Mouse (Mus musculus): ENCODE measurements around the gene Ndufaf8. TPM values are rescaled to one million over a fixed set of nuclear protein-coding genes. Genes with fewer than 3 reads are reported as not detected.

Ndufaf8 gene
- polyA plus RNA-seq (2015; fragmentation: Nextera tagmentation; extraction: Ambion mirVana), result 67.0 and 76.6 TPM in 2 replicates

DNA sequence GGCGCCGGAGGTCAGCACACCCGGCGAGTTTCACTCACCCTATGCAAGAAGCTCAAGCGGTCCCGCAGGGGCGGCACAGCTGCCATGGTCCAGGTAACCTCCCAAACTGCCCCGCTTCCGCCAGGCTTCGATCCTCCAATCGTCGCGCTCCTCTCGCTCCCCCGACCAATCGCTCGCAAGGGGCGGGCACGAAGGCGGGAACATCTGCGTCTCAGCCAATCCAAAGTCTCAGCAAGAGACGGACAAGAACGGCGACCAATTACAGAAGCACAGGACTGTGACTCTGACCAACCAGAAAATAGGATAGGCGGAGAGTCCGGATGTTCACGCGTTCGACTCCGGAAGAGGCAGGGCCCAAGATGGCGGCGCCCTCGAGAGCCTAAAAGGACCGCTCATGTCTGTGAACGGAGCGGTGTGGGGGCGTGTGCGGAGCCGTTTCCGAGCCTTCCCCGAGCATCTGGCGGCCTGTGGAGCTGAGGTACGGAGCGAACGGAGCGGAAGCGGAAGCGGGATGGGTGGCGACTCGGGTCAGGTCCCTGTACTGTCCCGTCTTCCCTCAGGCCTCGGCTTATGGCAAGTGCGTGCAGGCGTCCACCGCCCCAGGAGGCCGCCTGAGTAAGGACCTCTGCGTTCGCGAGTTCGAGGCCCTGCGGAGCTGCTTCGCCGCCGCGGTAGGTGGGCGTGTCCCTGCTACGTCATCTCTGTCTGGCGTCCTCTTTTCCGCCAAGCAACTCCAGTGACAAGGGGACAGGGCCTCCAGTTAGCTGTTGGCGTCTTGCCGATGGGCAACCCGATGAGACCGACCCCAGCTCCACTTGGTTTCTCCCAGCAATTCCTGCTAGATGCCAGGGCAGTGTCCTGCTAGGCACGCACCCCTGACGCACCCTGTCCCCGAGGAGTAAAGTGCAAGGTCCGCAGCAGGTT lies at the start of gene Ndufaf8, which contains the start of gene Tepsin:
Gene Ndufaf8, plus strand, starts transcription at position 341 of the 924 bp plus-strand sequence.
Gene Tepsin, minus strand, starts transcription at position 144 of the 924 bp plus-strand sequence.
- Histone ChIP-seq H3K4me2 (peak within 1 kb of the TSS; percentile 91), H3K36me3 (peaks cover 34% of the 10 kb centered on the region), H3K27me3 (no peaks in the 10 kb centered on the region), H3K9ac (peak within 1 kb of the TSS; percentile 84), H3K4me3 (peak within 1 kb of the TSS; percentile 91), H3K4me1 (peaks cover 21% of the 10 kb centered on the region), H3K9me3 (no peaks in the 10 kb centered on the region), H3K27ac (peak within 1 kb of the TSS; percentile 96)
- peak; percentile 99 for ATAC-seq (ENCODE audit: insufficient number of reproducible peaks, low FRiP score, low TSS enrichment, low read depth)
- WGBS, result under 1% methylated on average over 77 of the region's 77 CpGs

DNA sequence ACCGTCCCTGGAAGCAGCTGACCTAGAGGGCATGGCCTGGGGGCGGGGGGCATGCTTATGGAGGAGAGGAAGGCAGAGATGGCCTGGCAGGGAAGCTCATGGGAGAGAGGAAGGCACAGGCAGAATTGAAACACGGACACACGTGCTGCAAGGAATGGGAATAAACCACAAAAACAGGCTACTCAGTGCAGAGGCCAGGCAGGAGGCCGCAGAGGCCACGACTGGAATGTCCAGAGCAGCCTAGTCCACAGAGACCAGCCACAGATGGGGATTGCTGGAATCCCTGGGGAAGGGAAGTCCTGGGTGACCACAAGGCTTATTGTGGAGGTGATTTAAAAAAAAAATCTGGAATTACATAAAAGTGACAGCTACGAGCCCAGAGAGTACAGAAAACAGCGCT lies 49.7 kb upstream of the Ndufaf8 start:
- Histone ChIP-seq H3K27ac (no peak overlapping the region), H3K4me3 (no peak overlapping the region), H3K4me1 (peaks cover 41% of the 10 kb centered on the region), H3K9ac (no peak overlapping the region), H3K36me3 (no peaks in the 10 kb centered on the region), H3K4me2 (no peak overlapping the region), H3K27me3 (peaks cover 33% of the 10 kb centered on the region), H3K9me3 (no peaks in the 10 kb centered on the region)
- WGBS, result 86% methylated on average over 8 of the region's 8 CpGs
- ATAC-seq (ENCODE audit: insufficient number of reproducible peaks, low FRiP score, low TSS enrichment, low read depth), result no peak

DNA sequence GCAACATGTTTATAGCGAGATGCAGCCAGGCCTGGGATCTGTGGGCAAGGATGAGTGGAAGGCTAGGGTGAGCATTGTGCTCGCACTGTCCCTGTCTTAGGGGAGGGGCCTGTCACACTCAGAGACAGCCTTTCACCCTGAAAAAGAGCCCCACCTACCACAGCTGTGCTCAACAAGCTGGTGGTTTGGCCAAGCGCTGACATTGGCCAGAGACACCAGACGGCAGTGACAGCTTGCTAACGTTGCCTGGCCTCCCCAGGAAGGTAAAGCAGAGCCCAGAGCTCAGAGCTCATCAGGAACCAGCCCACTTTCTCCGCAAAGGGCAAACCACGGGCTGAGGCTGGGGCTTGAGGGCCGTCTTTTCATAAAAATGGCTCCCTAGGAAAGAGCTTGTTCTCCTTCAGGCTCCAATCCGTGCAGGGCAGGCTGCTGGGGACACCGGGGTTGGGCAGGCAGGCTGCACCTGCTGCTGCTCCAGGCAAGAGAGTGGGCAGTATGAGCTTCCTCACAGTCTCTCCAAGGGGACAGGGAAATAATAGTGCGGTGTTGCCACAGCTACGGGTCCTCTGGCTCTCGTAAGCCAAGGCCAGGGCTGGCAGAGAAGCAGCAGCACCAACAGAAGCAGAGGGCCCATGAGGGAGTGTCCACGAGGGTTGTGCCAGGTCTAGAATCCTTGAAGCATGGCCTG lies 47.5 kb upstream of the Ndufaf8 start:
- Histone ChIP-seq H3K27ac (no peak overlapping the region), H3K9me3 (no peaks in the 10 kb centered on the region), H3K36me3 (no peaks in the 10 kb centered on the region), H3K9ac (no peak overlapping the region), H3K4me1 (peaks cover 30% of the 10 kb centered on the region), H3K4me3 (no peak overlapping the region), H3K27me3 (peaks cover 31% of the 10 kb centered on the region), H3K4me2 (no peak overlapping the region)
- no peak for ATAC-seq (ENCODE audit: insufficient number of reproducible peaks, low FRiP score, low TSS enrichment, low read depth)
- WGBS, result 47% methylated on average over 14 of the region's 14 CpGs

DNA sequence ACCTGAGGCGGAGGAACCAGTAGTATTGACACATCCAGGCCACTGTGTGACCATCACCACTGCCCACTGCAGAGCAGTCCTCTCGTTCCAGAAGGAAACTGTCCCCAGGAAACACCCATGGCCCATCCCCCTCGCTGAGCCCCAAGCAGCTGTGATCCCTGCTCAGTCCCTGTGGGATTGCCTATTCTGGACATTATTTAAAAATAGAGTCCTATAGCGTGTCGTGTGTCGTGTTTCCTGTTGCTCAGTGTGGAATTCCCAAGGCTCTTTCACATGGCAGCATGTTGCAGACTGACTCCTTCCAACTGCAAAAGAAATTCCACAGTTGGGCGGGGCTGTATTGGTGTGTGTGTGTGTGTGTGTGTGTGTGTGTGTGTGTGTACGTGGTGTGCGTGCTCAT lies 46.5 kb upstream of the Ndufaf8 start:
- 58% methylated on average over 9 of the region's 9 CpGs for WGBS
- ATAC-seq (ENCODE audit: insufficient number of reproducible peaks, low FRiP score, low TSS enrichment, low read depth), result peak; percentile 59; the same call in 1 of the 2 replicates

DNA sequence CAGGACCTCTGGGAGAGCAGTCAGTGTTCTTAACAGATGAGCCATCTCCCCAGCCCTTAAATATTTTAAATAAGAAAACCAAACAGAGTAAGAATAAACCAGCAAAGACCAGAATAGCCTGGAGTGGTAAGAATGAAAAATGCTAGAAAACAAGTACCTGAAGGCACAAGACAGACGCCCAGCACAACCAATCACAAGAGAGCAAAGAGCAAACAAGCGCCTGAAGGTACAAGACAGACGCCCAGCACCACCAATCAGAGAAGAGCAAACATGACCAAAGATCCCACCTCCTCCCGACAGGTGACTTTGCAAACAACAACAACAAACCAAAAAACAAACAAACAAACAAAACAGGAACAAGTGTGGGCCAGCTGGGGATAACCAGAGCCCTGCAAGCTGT lies 44.9 kb upstream of the Ndufaf8 start:
- peaks cover 8% of the 10 kb centered on the region for H3K4me1 ChIP-seq
- H3K4me2 ChIP-seq, result no peak overlapping the region
- H3K9ac ChIP-seq, result no peak overlapping the region
- H3K4me3 ChIP-seq, result no peak overlapping the region
- no peaks in the 10 kb centered on the region for H3K9me3 ChIP-seq
- no peaks in the 10 kb centered on the region for H3K36me3 ChIP-seq
- no peak overlapping the region for H3K27ac ChIP-seq
- ATAC-seq (ENCODE audit: insufficient number of reproducible peaks, low FRiP score, low TSS enrichment, low read depth), result no peak
- whole genome bisulfite sequencing, result 89% methylated on average over 4 of the region's 4 CpGs
- H3K27me3 ChIP-seq, result peaks cover 8% of the 10 kb centered on the region; the same call in 1 of the 2 replicates

More for the DNA sequence above, 46.5 kb upstream of the Ndufaf8 start:
- H3K27me3 ChIP-seq, result peaks cover 24% of the 10 kb centered on the region
- no peaks in the 10 kb centered on the region for H3K36me3 ChIP-seq
- no peak overlapping the region for H3K4me2 ChIP-seq
- H3K9ac ChIP-seq, result no peak overlapping the region
- H3K27ac ChIP-seq, result no peak overlapping the region
- H3K4me1 ChIP-seq, result peaks cover 21% of the 10 kb centered on the region
- H3K4me3 ChIP-seq, result no peak overlapping the region
- H3K9me3 ChIP-seq, result no peaks in the 10 kb centered on the region

DNA sequence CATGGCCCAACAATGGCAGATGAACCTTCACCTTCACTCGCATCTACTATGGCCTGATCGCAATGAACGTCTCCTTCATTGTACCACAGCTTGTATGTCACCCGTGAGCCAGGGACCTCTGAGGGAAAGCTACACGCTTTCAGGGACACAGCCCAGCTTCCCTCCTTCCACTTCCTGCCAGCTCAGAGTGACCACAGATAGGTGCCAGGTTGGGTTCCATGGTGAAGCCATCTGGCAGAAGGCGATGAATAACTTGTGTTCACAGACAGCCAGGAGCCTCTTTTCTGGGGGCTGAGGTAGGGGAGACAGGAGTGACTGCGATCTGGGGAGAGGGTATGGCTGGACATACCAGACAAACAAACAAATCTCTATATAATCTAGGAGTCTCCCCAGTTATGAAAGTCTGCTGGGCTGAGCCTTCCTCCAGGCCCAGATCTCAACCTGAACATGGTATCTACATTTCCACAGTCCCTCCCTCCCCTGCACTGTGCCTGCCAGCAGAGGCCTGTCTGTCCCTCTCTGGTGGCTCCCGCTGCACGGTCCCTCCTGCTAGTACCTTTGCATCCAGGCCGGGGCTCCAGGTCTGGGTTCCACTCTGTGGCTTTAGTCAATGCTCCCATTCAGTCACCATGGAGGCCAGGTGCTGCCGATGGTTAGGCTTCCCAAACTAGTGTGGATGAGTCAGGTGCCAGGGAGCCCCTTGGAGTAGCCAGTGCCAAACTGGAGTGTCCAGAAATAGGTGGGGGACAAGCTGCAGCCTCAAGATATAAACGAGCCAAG lies 42.6 kb upstream of the Ndufaf8 start:
- 78% methylated on average over 12 of the region's 12 CpGs for WGBS
- Histone ChIP-seq H3K27me3 (no peaks in the 10 kb centered on the region), H3K9me3 (no peaks in the 10 kb centered on the region), H3K36me3 (no peaks in the 10 kb centered on the region), H3K4me2 (no peak overlapping the region), H3K4me1 (peaks cover 6% of the 10 kb centered on the region), H3K4me3 (no peak overlapping the region), H3K9ac (no peak overlapping the region), H3K27ac (no peak overlapping the region)
- no peak for ATAC-seq (ENCODE audit: insufficient number of reproducible peaks, low FRiP score, low TSS enrichment, low read depth)

DNA sequence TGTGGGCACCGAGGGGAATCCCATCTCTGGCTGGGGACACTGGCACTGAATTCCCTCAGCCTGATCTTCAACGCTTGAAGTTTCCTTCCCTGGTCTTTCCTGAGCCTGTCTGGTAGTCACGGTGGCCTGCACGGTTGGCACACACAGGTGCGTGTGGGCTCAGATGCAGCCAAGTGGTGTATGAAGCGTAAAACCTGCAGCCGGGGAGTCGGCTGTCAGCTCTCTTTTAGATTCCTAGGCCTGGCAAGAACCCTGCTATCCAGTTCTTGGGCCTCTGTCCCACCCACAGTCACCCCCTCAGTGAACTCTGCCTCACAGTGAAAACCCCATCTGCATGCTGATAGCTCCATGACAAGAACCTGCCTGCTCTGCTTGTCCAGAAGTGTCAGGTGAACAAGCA lies 38.1 kb upstream of the Ndufaf8 start:
- H3K36me3 ChIP-seq, result peaks cover 23% of the 10 kb centered on the region; the same call in 1 of the 2 replicates
- no peak for ATAC-seq (ENCODE audit: insufficient number of reproducible peaks, low FRiP score, low TSS enrichment, low read depth)
- H3K4me2 ChIP-seq, result no peak overlapping the region
- H3K27me3 ChIP-seq, result no peaks in the 10 kb centered on the region
- H3K4me3 ChIP-seq, result no peak overlapping the region
- H3K9ac ChIP-seq, result no peak overlapping the region
- no peaks in the 10 kb centered on the region; the same call in 1 of the 2 replicates for H3K4me1 ChIP-seq
- 75% methylated on average over 8 of the region's 8 CpGs for WGBS
- no peak overlapping the region for H3K27ac ChIP-seq
- no peaks in the 10 kb centered on the region for H3K9me3 ChIP-seq

DNA sequence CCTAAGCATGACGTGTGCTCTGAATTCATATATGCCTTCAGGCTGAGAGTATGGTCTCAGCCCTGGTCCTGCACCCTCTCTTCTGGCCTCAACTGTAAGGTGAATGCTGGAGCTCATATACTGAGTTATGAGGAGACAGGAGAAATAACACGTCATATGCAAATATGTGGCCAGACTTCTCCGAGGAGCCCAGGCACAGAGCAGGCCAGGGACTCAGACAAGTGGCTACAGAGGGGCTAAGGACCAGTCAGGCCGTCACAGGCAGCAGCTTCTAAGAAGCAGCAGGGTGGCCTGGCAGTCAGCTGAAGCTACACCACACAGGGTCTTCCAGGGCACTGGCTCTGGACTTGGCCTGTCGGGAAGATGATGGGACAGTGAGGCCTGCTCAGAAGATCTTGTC lies 35.4 kb upstream of the Ndufaf8 start:
- Histone ChIP-seq H3K27ac (no peak overlapping the region), H3K4me2 (no peak overlapping the region), H3K9ac (no peak overlapping the region), H3K4me1 (no peaks in the 10 kb centered on the region), H3K4me3 (no peak overlapping the region), H3K27me3 (no peaks in the 10 kb centered on the region), H3K9me3 (no peaks in the 10 kb centered on the region), H3K36me3 (peaks cover 50% of the 10 kb centered on the region)
- ATAC-seq (ENCODE audit: insufficient number of reproducible peaks, low FRiP score, low TSS enrichment, low read depth), result no peak
- WGBS, result 84% methylated on average over 5 of the region's 5 CpGs

DNA sequence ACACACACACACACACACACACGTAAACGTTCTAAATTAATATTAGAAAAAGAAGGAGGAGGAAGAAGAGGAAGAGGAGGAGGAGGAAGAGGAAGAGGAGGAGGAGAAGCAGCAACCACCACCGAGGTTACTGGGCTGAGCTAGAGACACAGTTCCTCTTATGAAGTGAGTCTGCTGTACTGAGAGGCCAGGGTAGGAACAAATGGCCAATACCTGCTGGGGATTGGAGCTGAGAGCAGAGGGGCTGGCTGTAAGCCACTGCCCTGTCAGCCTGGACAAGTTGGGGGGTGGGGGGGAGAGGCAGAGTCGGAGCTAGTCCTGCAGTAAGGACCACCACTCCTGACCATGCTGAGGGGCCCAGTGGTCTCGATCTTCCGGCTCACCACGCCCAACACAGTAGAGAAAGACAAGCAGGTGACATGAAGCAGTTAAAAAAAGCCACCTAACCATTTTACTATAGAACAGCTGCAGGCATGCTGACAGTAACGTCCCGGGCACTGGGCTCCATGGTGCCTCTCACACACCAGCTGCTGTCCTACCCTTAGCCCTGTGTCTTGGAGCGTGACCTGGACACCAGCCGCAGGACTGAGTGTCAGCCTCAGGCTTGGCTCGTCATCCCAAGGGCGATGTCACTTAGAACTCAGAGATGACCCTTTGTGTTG lies 34.6 kb upstream of the Ndufaf8 start:
- no peaks in the 10 kb centered on the region for H3K27me3 ChIP-seq
- H3K4me3 ChIP-seq, result no peak overlapping the region
- no peak overlapping the region for H3K4me2 ChIP-seq
- H3K27ac ChIP-seq, result no peak overlapping the region
- 84% methylated on average over 13 of the region's 13 CpGs for WGBS
- no peaks in the 10 kb centered on the region for H3K4me1 ChIP-seq
- no peaks in the 10 kb centered on the region for H3K9me3 ChIP-seq
- no peak overlapping the region for H3K9ac ChIP-seq
- 0 out of 2 replicates have a peak, but pooled peaks have one; percentile 16 for ATAC-seq (ENCODE audit: insufficient number of reproducible peaks, low FRiP score, low TSS enrichment, low read depth)
- H3K36me3 ChIP-seq, result peaks cover 58% of the 10 kb centered on the region

DNA sequence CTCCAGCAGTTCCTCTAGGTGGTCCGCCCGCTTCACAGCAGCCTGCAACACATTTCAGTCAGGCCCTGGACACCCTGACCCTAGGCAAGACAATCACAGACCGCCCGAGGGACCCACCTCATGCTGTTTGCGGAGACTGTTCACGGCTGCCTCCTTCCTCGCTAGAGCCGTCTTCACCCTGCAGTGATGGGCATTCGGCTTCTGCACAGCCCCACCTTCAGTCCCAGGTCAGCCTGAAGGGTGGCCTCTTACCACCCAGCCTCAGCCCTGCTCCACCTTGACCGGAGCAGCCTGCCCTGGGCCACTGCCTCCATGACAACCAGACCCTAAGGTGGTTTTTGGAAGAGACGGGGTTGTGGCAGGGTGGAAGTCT lies 34.1 kb upstream of the Ndufaf8 start:
- Histone ChIP-seq H3K9me3 (no peaks in the 10 kb centered on the region), H3K27ac (no peak overlapping the region), H3K27me3 (no peaks in the 10 kb centered on the region), H3K4me2 (no peak overlapping the region), H3K4me3 (no peak overlapping the region), H3K36me3 (peaks cover 63% of the 10 kb centered on the region), H3K9ac (no peak overlapping the region), H3K4me1 (peaks cover 4% of the 10 kb centered on the region; the same call in 1 of the 2 replicates)
- ATAC-seq (ENCODE audit: insufficient number of reproducible peaks, low FRiP score, low TSS enrichment, low read depth), result no peak
- 91% methylated on average over 11 of the region's 11 CpGs for WGBS

DNA sequence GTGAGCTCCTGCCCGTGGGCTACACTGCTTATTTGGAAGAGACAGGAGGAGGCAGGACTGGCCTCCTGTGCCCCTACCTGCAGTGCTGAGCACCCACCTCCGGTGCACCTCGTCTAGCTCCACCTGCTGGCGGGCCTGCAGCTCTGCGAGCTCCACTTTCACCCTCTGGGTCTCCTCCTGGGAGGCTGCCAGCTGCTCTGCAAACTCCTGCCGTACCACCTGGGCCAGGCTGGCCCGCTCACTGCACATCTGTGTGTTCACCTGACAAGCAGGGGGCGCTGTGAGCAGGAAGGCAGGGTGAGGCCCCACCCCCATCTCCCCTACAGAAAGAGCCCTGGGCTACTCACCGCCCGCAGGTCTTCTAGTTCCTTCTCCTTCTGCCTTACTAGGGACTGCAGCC lies 33.4 kb upstream of the Ndufaf8 start:
- WGBS, result 34% methylated on average over 10 of the region's 10 CpGs
- peaks cover 70% of the 10 kb centered on the region for H3K36me3 ChIP-seq
- peaks cover 5% of the 10 kb centered on the region; the same call in 1 of the 2 replicates for H3K4me1 ChIP-seq
- no peak for ATAC-seq (ENCODE audit: insufficient number of reproducible peaks, low FRiP score, low TSS enrichment, low read depth)
- H3K27me3 ChIP-seq, result no peaks in the 10 kb centered on the region
- no peak overlapping the region for H3K4me2 ChIP-seq
- no peak overlapping the region for H3K4me3 ChIP-seq
- H3K9ac ChIP-seq, result no peak overlapping the region
- no peak overlapping the region for H3K27ac ChIP-seq
- no peaks in the 10 kb centered on the region for H3K9me3 ChIP-seq

All from limb, embryonic 15.5 days (tissue).